In genomic region chr9:66918672-66919330, GRCm38 (mm10) we compare ENCODE assay signal across 8 mouse cellular contexts. TPM values are rescaled to one million over a fixed set of nuclear protein-coding genes. Genes with fewer than 3 reads are reported as not detected.
DNase-seq lines count a peak whose midpoint lies in the region; ATAC-seq lines count a peak whose summit lies in the region.

No protein-coding gene starts in this region.

- no peaks in the 10 kb centered on the region for H3K9me3 ChIP-seq in embryonic facial prominence, embryonic 14.5 days (ENCODE audit: control insufficient read depth, low read length)
- H3K9me3 ChIP-seq in hindbrain, embryonic 14.5 days (ENCODE audit: control insufficient read depth, low read length) = no peaks in the 10 kb centered on the region
- H3K9me3 ChIP-seq in midbrain, embryonic 12.5 days = no peaks in the 10 kb centered on the region

- H3K4me3 ChIP-seq in embryonic facial prominence, embryonic 14.5 days (ENCODE audit: low read depth, low read length) = peak overlapping the region; percentile 95
- H3K4me3 ChIP-seq in hindbrain, embryonic 14.5 days (replicated peaks; ENCODE audit: low read length) = peak overlapping the region; percentile 88
- peak overlapping the region; percentile 89 for H3K4me3 ChIP-seq in midbrain, embryonic 12.5 days

- H3K36me3 ChIP-seq in embryonic facial prominence, embryonic 14.5 days (ENCODE audit: control insufficient read depth, insufficient read depth, low read length) = no peaks in the 10 kb centered on the region
- H3K36me3 ChIP-seq in hindbrain, embryonic 14.5 days (replicated peaks; ENCODE audit: control insufficient read depth, insufficient read depth) = peaks cover 6% of the 10 kb centered on the region; the same call in 1 of the 2 replicates
- 0 out of 2 replicates have a peak, but pooled peaks cover 4% of the 10 kb centered on the region for H3K36me3 ChIP-seq in midbrain, embryonic 12.5 days

- DNase-seq in adrenal gland, adult 2 months = peak; percentile 24
- no peak for DNase-seq in adrenal gland, postnatal 4 days (ENCODE audit: low spot score in 2 of 2)
- DNase-seq in 3134 (ENCODE audit: extremely low read depth, insufficient read length, low spot score) = peak; percentile 15
- DNase-seq in embryonic facial prominence, embryonic 14.5 days (ENCODE audit: low spot score) = no peak
- no peak for DNase-seq in hindbrain, embryonic 14.5 days (ENCODE audit: low spot score)
- no peak for DNase-seq in natural killer cell, adult 2 months (ENCODE audit: low spot score in 2 of 2)
- no peak for DNase-seq in cerebellum, postnatal 36 days

- peak overlapping the region; percentile 88 for H3K4me2 ChIP-seq in embryonic facial prominence, embryonic 14.5 days (ENCODE audit: low read depth, low read length)
- peak overlapping the region; percentile 92 for H3K4me2 ChIP-seq in hindbrain, embryonic 14.5 days (replicated peaks)
- peak overlapping the region; percentile 82 for H3K4me2 ChIP-seq in midbrain, embryonic 12.5 days (replicated peaks)

- H3K9ac ChIP-seq in embryonic facial prominence, embryonic 14.5 days (ENCODE audit: low read depth, low read length) = peak overlapping the region; percentile 94
- H3K9ac ChIP-seq in hindbrain, embryonic 14.5 days = peak overlapping the region; percentile 96
- peak overlapping the region; percentile 91 for H3K9ac ChIP-seq in midbrain, embryonic 12.5 days (replicated peaks)

- no peaks in the 10 kb centered on the region for H3K27me3 ChIP-seq in embryonic facial prominence, embryonic 14.5 days (replicated peaks; ENCODE audit: control insufficient read depth, insufficient read depth, low read length)
- H3K27me3 ChIP-seq in hindbrain, embryonic 14.5 days (ENCODE audit: control insufficient read depth, insufficient read depth, low read length) = no peaks in the 10 kb centered on the region
- no peaks in the 10 kb centered on the region for H3K27me3 ChIP-seq in midbrain, embryonic 12.5 days

- WGBS in embryonic facial prominence, embryonic 14.5 days = 2% methylated on average over 27 of the region's 27 CpGs
- 4% methylated on average over 27 of the region's 27 CpGs for WGBS in hindbrain, embryonic 14.5 days
- WGBS in midbrain, embryonic 12.5 days = 3% methylated on average over 27 of the region's 27 CpGs

- H3K4me1 ChIP-seq in embryonic facial prominence, embryonic 14.5 days (ENCODE audit: control insufficient read depth, insufficient read depth, low read length) = peaks cover 16% of the 10 kb centered on the region
- H3K4me1 ChIP-seq in hindbrain, embryonic 14.5 days (replicated peaks; ENCODE audit: control insufficient read depth, insufficient read depth, low read length) = peaks cover 24% of the 10 kb centered on the region
- peaks cover 20% of the 10 kb centered on the region for H3K4me1 ChIP-seq in midbrain, embryonic 12.5 days

- no peak; the same call in 1 of the 2 replicates for ATAC-seq in embryonic facial prominence, embryonic 14.5 days (ENCODE audit: low read depth)
- no peak for ATAC-seq in hindbrain, embryonic 14.5 days (ENCODE audit: low FRiP score)
- no peak for ATAC-seq in midbrain, embryonic 12.5 days (ENCODE audit: low FRiP score, low read depth)

- peak overlapping the region; percentile 84 for H3K27ac ChIP-seq in embryonic facial prominence, embryonic 14.5 days (replicated peaks; ENCODE audit: low read depth, low read length)
- H3K27ac ChIP-seq in hindbrain, embryonic 14.5 days = peak overlapping the region; percentile 95
- peak overlapping the region; percentile 89 for H3K27ac ChIP-seq in midbrain, embryonic 12.5 days (replicated peaks)

RNA-seq across cellular contexts. Expression of gene Rab8b, which starts 0.7 kb away (rescaled TPM):
- total RNA-seq in adrenal gland, adult 2 months (2021) = 10 to 100 TPM; 14.6 to 19.4 TPM
- 3.2 and 3.9 TPM in 2 replicates for polyA plus RNA-seq in adrenal gland, adult 2 months (2012; rRNA removed)
- 10 to 100 TPM; 27.5 to 28.2 TPM for total RNA-seq in adrenal gland, postnatal 4 days (2021)
- 15.9 and 17.7 TPM in 2 replicates for polyA plus RNA-seq in embryonic facial prominence, embryonic 14.5 days (2014; fragmentation: Nextera tagmentation; extraction: Ambion mirVana)
- 33.8 and 38.2 TPM in 2 replicates for polyA plus RNA-seq in hindbrain, embryonic 14.5 days (2014; fragmentation: Nextera tagmentation; extraction: Ambion mirVana)
- polyA plus RNA-seq in midbrain, embryonic 12.5 days (2016; fragmentation: Nextera tagmentation; extraction: Ambion mirVana) = 34.8 and 37.2 TPM in 2 replicates

RNA-seq across cellular contexts. Expression of gene Rps27l, which starts 27.1 kb away (rescaled TPM):
- total RNA-seq in adrenal gland, adult 2 months (2021) = 100 to 1,000 TPM; 252 to 306 TPM
- 3.9 and 6.2 TPM in 2 replicates for polyA plus RNA-seq in adrenal gland, adult 2 months (2012; rRNA removed)
- total RNA-seq in adrenal gland, postnatal 4 days (2021) = 100 to 1,000 TPM; 301 to 308 TPM
- polyA plus RNA-seq in embryonic facial prominence, embryonic 14.5 days (2014; fragmentation: Nextera tagmentation; extraction: Ambion mirVana) = 577 and 678 TPM in 2 replicates
- 215 and 261 TPM in 2 replicates for polyA plus RNA-seq in hindbrain, embryonic 14.5 days (2014; fragmentation: Nextera tagmentation; extraction: Ambion mirVana)
- 493 and 550 TPM in 2 replicates for polyA plus RNA-seq in midbrain, embryonic 12.5 days (2016; fragmentation: Nextera tagmentation; extraction: Ambion mirVana)

RNA-seq across cellular contexts. Expression of gene Lactb, which starts 56.5 kb away (rescaled TPM):
- total RNA-seq in adrenal gland, adult 2 months (2021) = 10 to 100 TPM; 15.7 to 19.1 TPM
- polyA plus RNA-seq in adrenal gland, adult 2 months (2012; rRNA removed) = 23.6 and 32.2 TPM in 2 replicates
- 10 to 100 TPM; 14.5 TPM for total RNA-seq in adrenal gland, postnatal 4 days (2021)
- polyA plus RNA-seq in embryonic facial prominence, embryonic 14.5 days (2014; fragmentation: Nextera tagmentation; extraction: Ambion mirVana) = 8.9 and 9.8 TPM in 2 replicates
- 15.4 and 17.8 TPM in 2 replicates for polyA plus RNA-seq in hindbrain, embryonic 14.5 days (2014; fragmentation: Nextera tagmentation; extraction: Ambion mirVana)
- polyA plus RNA-seq in midbrain, embryonic 12.5 days (2016; fragmentation: Nextera tagmentation; extraction: Ambion mirVana) = 9.7 and 12.0 TPM in 2 replicates

Comparison
In these comparisons a context has a peak if more than half of its experiments do, and no peak if none do; other contexts are left out.
1. DNase-seq: peak in adrenal gland, adult 2 months (single experiment) and 3134 (single experiment); none in adrenal gland, postnatal 4 days (0 of 2), embryonic facial prominence, embryonic 14.5 days (single experiment), hindbrain, embryonic 14.5 days (single experiment), natural killer cell, adult 2 months (0 of 2) and cerebellum, postnatal 36 days (0 of 2).
2. RNA of gene Rps27l, which starts 27.1 kb away (polyA plus RNA-seq): 577 to 678 TPM in embryonic facial prominence, embryonic 14.5 days, 493 to 550 TPM in midbrain, embryonic 12.5 days and 215 to 261 TPM in hindbrain, embryonic 14.5 days; 3.9 to 6.2 TPM in adrenal gland, adult 2 months; every median in the first group is over 10 times any median in the second.
3. Peak in every context shown above with its lines, with median percentiles within 50 percentile points of each other: H3K27ac ChIP-seq, H3K4me2 ChIP-seq, H3K4me3 ChIP-seq and H3K9ac ChIP-seq.